Mouse (Mus musculus): ENCODE data around the gene Cenpa. TPM values are rescaled to one million over a fixed set of nuclear protein-coding genes. Genes with fewer than 3 reads are reported as not detected.

The Cenpa gene
- polyA plus RNA-seq, 1 experiment, result 187 TPM

DNA sequence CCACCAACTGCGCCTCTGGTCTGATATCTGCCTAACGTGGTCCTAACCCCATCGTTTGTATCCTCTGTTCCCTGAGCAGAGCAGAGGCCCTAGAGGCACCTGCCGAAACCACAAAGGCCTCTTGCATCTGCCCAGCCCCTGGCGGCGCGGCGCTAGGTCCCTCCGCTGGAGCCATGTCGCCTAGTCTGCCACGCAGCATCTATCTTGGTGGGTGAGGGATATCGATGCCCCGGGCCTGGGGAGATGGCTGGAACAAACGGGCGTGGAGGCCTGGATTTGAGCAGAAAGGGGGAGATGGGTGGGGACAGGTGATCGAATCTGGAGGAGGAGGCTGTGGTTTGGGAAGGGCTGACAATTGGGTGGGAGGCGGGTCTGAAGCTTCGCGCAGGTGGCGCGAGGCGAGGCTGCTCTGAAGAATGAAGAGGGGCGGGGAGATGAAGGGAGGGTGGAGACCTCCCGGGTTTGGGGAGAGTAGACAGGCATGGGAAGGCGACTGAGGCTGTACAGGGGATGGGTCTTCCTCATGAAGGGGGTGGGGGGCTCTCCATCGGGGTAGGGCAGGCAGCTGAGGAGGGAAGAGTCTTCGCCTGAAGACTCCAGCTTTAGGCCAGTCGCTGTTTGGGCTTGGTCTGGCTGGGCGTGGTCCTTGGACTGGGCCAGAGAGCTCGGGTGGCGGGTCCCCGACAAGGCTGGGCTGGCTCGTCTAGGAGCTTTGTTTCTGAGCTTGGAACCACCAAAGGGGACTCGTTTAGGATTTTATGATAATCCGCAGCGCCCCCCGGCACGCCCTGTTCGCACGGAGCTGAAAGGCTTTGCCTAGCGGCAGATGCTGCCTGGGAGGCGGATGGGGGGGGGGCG, 46.1 kb downstream of the Cenpa start:
- TF ChIP-seq CTCF (IDR thresholded peaks at IDR 0.05; ENCODE audit: control insufficient read depth, insufficient read depth, low read length), result no peak
- TF ChIP-seq POLR2A (IDR thresholded peaks at IDR 0.05; ENCODE audit: borderline replicate concordance, control insufficient read depth, low read depth, low read length), result no peak
- H3K4me1 ChIP-seq (ENCODE audit: control insufficient read depth, insufficient read depth, low read length), result no peaks in the 10 kb centered on the region
- WGBS, result 2% methylated on average over 42 of the region's 43 CpGs
- no peak overlapping the region for H3K4me3 ChIP-seq (replicated peaks; ENCODE audit: control insufficient read depth, low read depth, low read length)
- no peak overlapping the region for H3K27ac ChIP-seq (ENCODE audit: control insufficient read depth, insufficient read depth, low read depth, low read length, poor library complexity)

GRCm38 (mm10) chr5:30713299-30713675, 46.7 kb downstream of the Cenpa start:
- Histone ChIP-seq H3K4me1 (ENCODE audit: control insufficient read depth, insufficient read depth, low read length) (no peaks in the 10 kb centered on the region), H3K27ac (ENCODE audit: control insufficient read depth, insufficient read depth, low read depth, low read length, poor library complexity) (no peak overlapping the region), H3K4me3 (replicated peaks; ENCODE audit: control insufficient read depth, low read depth, low read length) (no peak overlapping the region)
- WGBS, result 1% methylated on average over 20 of the region's 20 CpGs
- TF ChIP-seq CTCF (IDR thresholded peaks at IDR 0.05; ENCODE audit: control insufficient read depth, insufficient read depth, low read length), result no peak
- TF ChIP-seq POLR2A (IDR thresholded peaks at IDR 0.05; ENCODE audit: borderline replicate concordance, control insufficient read depth, low read depth, low read length), result no peak

DNA sequence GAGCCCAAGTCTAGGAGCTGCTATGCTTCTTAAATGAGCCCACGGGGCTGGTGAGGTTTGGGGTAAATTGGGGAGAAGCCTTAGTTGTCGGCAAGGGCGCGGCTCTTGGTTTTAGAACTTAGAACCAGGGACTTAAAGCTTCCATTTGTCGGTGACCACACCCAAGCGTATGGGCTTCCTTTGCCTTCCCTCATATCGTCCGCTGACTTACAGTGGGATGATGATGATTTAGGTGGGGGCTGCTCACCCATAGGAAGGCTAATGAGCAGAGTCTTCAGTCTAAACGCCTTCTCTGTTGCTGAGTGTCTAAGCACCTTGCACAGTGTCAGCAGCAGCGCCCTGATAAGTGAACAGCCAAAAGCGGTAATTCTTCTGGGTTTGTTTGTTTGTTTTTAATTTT, 47.1 kb downstream of the Cenpa start:
- no peaks in the 10 kb centered on the region for H3K4me1 ChIP-seq (ENCODE audit: control insufficient read depth, insufficient read depth, low read length)
- H3K27ac ChIP-seq (ENCODE audit: control insufficient read depth, insufficient read depth, low read depth, low read length, poor library complexity), result no peak overlapping the region
- TF ChIP-seq POLR2A (IDR thresholded peaks at IDR 0.05; ENCODE audit: borderline replicate concordance, control insufficient read depth, low read depth, low read length), result no peak
- H3K4me3 ChIP-seq (replicated peaks; ENCODE audit: control insufficient read depth, low read depth, low read length), result no peak overlapping the region
- WGBS, result 20% methylated on average over 11 of the region's 11 CpGs

DNA sequence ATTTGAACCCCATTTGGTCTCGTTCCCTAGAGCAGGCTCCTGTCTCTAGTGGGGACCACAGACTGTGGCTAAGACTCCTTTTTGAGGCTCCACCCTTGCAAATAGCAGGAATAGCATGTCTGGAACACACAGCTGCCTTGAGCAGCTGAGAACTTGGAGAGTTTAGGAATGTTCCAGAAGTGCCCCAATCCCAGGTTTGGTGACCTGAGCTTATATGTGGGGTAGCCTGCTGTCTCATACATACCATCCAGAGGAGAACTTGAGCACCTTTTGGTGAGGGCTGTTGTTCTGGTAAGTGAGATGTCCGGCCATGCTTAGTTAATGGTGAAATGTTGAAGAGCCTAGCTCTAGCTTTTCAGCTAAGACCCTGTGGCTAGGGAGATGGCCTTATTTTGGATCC, 49.7 kb downstream of the Cenpa start:
- H3K27ac ChIP-seq (ENCODE audit: control insufficient read depth, insufficient read depth, low read depth, low read length, poor library complexity), result no peak overlapping the region
- no peaks in the 10 kb centered on the region for H3K4me1 ChIP-seq (ENCODE audit: control insufficient read depth, insufficient read depth, low read length)
- 67% methylated on average over 2 of the region's 2 CpGs for WGBS
- no peak overlapping the region for H3K4me3 ChIP-seq (replicated peaks; ENCODE audit: control insufficient read depth, low read depth, low read length)
- TF ChIP-seq CTCF (IDR thresholded peaks at IDR 0.05; ENCODE audit: control insufficient read depth, insufficient read depth, low read length), result no peak
- TF ChIP-seq POLR2A (IDR thresholded peaks at IDR 0.05; ENCODE audit: borderline replicate concordance, control insufficient read depth, low read depth, low read length), result no peak

- H3K27ac ChIP-seq (ENCODE audit: control insufficient read depth, insufficient read depth, low read depth, low read length, poor library complexity), result no peak overlapping the region
- no peak for TF ChIP-seq POLR2A (IDR thresholded peaks at IDR 0.05; ENCODE audit: borderline replicate concordance, control insufficient read depth, low read depth, low read length)
- no peak for TF ChIP-seq CTCF (IDR thresholded peaks at IDR 0.05; ENCODE audit: control insufficient read depth, insufficient read depth, low read length)
- no peak overlapping the region for H3K4me3 ChIP-seq (replicated peaks; ENCODE audit: control insufficient read depth, low read depth, low read length)
- no peaks in the 10 kb centered on the region for H3K4me1 ChIP-seq (ENCODE audit: control insufficient read depth, insufficient read depth, low read length)
- 72% methylated on average over 4 of the region's 4 CpGs for WGBS
Observed at GRCm38 (mm10) chr5:30717506-30717905, 50.9 kb downstream of the Cenpa start.

GRCm38 (mm10) chr5:30717991-30718703, 51.6 kb downstream of the Cenpa start:
- TF ChIP-seq POLR2A (IDR thresholded peaks at IDR 0.05; ENCODE audit: borderline replicate concordance, control insufficient read depth, low read depth, low read length) (no peak), CTCF (IDR thresholded peaks at IDR 0.05; ENCODE audit: control insufficient read depth, insufficient read depth, low read length) (no peak)
- Histone ChIP-seq H3K4me3 (replicated peaks; ENCODE audit: control insufficient read depth, low read depth, low read length) (no peak overlapping the region), H3K4me1 (ENCODE audit: control insufficient read depth, insufficient read depth, low read length) (no peaks in the 10 kb centered on the region), H3K27ac (ENCODE audit: control insufficient read depth, insufficient read depth, low read depth, low read length, poor library complexity) (no peak overlapping the region)
- WGBS, result 70% methylated on average over 10 of the region's 10 CpGs

- H3K4me1 ChIP-seq (ENCODE audit: control insufficient read depth, insufficient read depth, low read length), result no peaks in the 10 kb centered on the region
- H3K4me3 ChIP-seq (replicated peaks; ENCODE audit: control insufficient read depth, low read depth, low read length), result no peak overlapping the region
- TF ChIP-seq POLR2A (IDR thresholded peaks at IDR 0.05; ENCODE audit: borderline replicate concordance, control insufficient read depth, low read depth, low read length) (no peak), CTCF (IDR thresholded peaks at IDR 0.05; ENCODE audit: control insufficient read depth, insufficient read depth, low read length) (no peak)
- no peak overlapping the region for H3K27ac ChIP-seq (ENCODE audit: control insufficient read depth, insufficient read depth, low read depth, low read length, poor library complexity)
- 84% methylated on average over 8 of the region's 8 CpGs for WGBS
Observed at GRCm38 (mm10) chr5:30721935-30722334, 55.4 kb downstream of the Cenpa start.

Other genes starting within 250 kb of the Cenpa start
- gene Otof, start 204.8 kb upstream of the Cenpa start, polyA plus RNA-seq (2011; ENCODE audit: insufficient read depth, insufficient read length, low replicate concordance, missing spikeins), result not detected in 2 replicates
- not detected in 2 replicates for gene 1700001C02Rik, start 200.7 kb upstream of the Cenpa start, polyA plus RNA-seq (2011; ENCODE audit: insufficient read depth, insufficient read length, low replicate concordance, missing spikeins)
- not detected in 2 replicates for gene Cib4, start 120.9 kb upstream of the Cenpa start, polyA plus RNA-seq (2011; ENCODE audit: insufficient read depth, insufficient read length, low replicate concordance, missing spikeins)
- 0.40 TPM in 1 of 2 replicates, not detected in the other for gene Kcnk3, start 78.6 kb upstream of the Cenpa start, polyA plus RNA-seq (2011; ENCODE audit: insufficient read depth, insufficient read length, low replicate concordance, missing spikeins)
- gene Slc35f6, start 18.8 kb upstream of the Cenpa start, polyA plus RNA-seq (2011; ENCODE audit: insufficient read depth, insufficient read length, low replicate concordance, missing spikeins), result 7.7 and 17.0 TPM in 2 replicates
- gene Dpysl5, start 44.8 kb downstream of the Cenpa start, polyA plus RNA-seq (2011; ENCODE audit: insufficient read depth, insufficient read length, low replicate concordance, missing spikeins), result 0.40 TPM in 1 of 2 replicates, not detected in the other
- gene Mapre3, start 147.9 kb downstream of the Cenpa start, polyA plus RNA-seq (2011; ENCODE audit: insufficient read depth, insufficient read length, low replicate concordance, missing spikeins), result 1.3 and 2.4 TPM in 2 replicates
- gene Tmem214, start 201.2 kb downstream of the Cenpa start, polyA plus RNA-seq (2011; ENCODE audit: insufficient read depth, insufficient read length, low replicate concordance, missing spikeins), result 15.3 and 29.1 TPM in 2 replicates
- 5.4 and 6.2 TPM in 2 replicates for gene Agbl5, start 221.9 kb downstream of the Cenpa start, polyA plus RNA-seq (2011; ENCODE audit: insufficient read depth, insufficient read length, low replicate concordance, missing spikeins)
- 147 and 148 TPM in 2 replicates for gene Ost4, start 241.0 kb downstream of the Cenpa start, polyA plus RNA-seq (2011; ENCODE audit: insufficient read depth, insufficient read length, low replicate concordance, missing spikeins)
- gene Emilin1, start 246.6 kb downstream of the Cenpa start, polyA plus RNA-seq (2011; ENCODE audit: insufficient read depth, insufficient read length, low replicate concordance, missing spikeins), result 9.3 and 17.6 TPM in 2 replicates

All from bone marrow, adult 2 months (tissue).